Mouse (Mus musculus) adrenal gland, adult 2 months (tissue): ENCODE data around the gene Rep15. TPM values are rescaled to one million over a fixed set of nuclear protein-coding genes. Genes with fewer than 3 reads are reported as not detected.

Experiments used
- polyA plus RNA-seq: library from polyadenylated mRNA; depleted of rRNA; stranded (reverse); fragments of >200 nt; gene quantifications from 2 replicates; pipeline ENCODE4 v1.2.3, GENCODE M21; 2012; rRNA removed
- total RNA-seq, 2 experiments: library from RNA; stranded (reverse); gene quantifications; 2 replicates each; pipeline ENCODE4 v1.2.3; 2021

Gene Rep15
- total and polyA plus RNA-seq, 3 experiments: 0.15 to 1.3 (median 0.72) TPM

Other genes with a start within 250 kb of the Rep15 start
- 1 to 10 TPM; 1.6 TPM for gene Arntl2, start 236.5 kb upstream of the Rep15 start, total RNA-seq
- 6.1 and 8.9 TPM in 2 replicates for gene Arntl2, start 236.5 kb upstream of the Rep15 start, polyA plus RNA-seq
- gene Smco2, start 182.5 kb upstream of the Rep15 start, total RNA-seq: not detected
- gene Smco2, start 182.5 kb upstream of the Rep15 start, polyA plus RNA-seq: not detected in 2 replicates
- 10 to 100 TPM; 78.9 to 99.7 TPM for gene Ppfibp1, start 144.1 kb upstream of the Rep15 start, total RNA-seq
- 10.8 and 12.9 TPM in 2 replicates for gene Ppfibp1, start 144.1 kb upstream of the Rep15 start, polyA plus RNA-seq
- not detected for gene 1700034J05Rik, start 78.2 kb upstream of the Rep15 start, total RNA-seq
- gene 1700034J05Rik, start 78.2 kb upstream of the Rep15 start, polyA plus RNA-seq: not detected in 2 replicates
- 100 to 1,000 TPM in 1 of 2 experiments, 10 to 100 TPM in 1; 62.7 to 106 TPM for gene Mrps35, start 10.2 kb downstream of the Rep15 start, total RNA-seq
- 5.9 and 6.7 TPM in 2 replicates for gene Mrps35, start 10.2 kb downstream of the Rep15 start, polyA plus RNA-seq
- gene Mansc4, start 54.4 kb downstream of the Rep15 start, total RNA-seq: not detected
- gene Mansc4, start 54.4 kb downstream of the Rep15 start, polyA plus RNA-seq: 0.52 and 0.54 TPM in 2 replicates
- 10 to 100 TPM; 20.9 to 21.3 TPM for gene Klhl42, start 58.8 kb downstream of the Rep15 start, total RNA-seq
- gene Klhl42, start 58.8 kb downstream of the Rep15 start, polyA plus RNA-seq: 16.4 and 20.6 TPM in 2 replicates
- under 1 TPM in 1 of 2 experiments, not detected in 1; 0.93 TPM for gene Pthlh, start 231.6 kb downstream of the Rep15 start, total RNA-seq
- gene Pthlh, start 231.6 kb downstream of the Rep15 start, polyA plus RNA-seq: 0.27 and 0.55 TPM in 2 replicates